In the genomic region with DNA sequence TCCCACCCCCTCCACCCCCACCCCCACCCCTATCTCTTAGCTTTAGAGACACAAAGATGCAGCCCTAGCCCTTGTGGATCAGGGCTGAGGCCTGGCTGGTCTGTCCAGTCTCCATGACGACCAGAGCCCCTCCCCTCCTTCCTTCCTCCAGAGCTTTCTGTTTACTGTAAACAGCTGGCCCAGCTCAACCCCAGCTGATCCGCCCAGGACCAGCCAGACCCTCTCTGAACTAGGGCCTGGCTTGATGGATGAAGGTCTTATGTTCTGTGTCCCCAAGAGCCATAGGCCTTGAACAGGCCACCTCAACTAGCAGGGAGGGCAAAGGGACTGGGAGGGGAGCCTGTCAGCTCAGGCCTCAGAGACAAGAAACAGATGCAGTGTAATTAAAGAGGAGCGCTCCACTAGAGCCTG, we compare ENCODE assay signal across 9 mouse cellular contexts. TPM values are rescaled to one million over a fixed set of nuclear protein-coding genes. Genes with fewer than 3 reads are reported as not detected.
A peak's percentile ranks its signal among the peaks of the same experiment; 100 is the strongest.
DNase-seq lines count a peak whose midpoint lies in the region; ATAC-seq and TF ChIP-seq lines count a peak whose summit lies in the region.
"Had no signal": no experiment of that assay in that cellular context is flagged by ENCODE, and none has a peak within 500 bp of the region (broad histone marks: within the 10 kb centered on the region; RNA-seq: fewer than 3 reads in every experiment).

No protein-coding gene starts in this region.

- H3K4me2 ChIP-seq in lung, postnatal 0 days (replicated peaks; ENCODE audit: low read depth, low read length) = no peak overlapping the region
- H3K4me2 ChIP-seq: limb, embryonic 15.5 days had no signal

- no peaks in the 10 kb centered on the region for H3K27me3 ChIP-seq in kidney, adult 2 months (replicated peaks; ENCODE audit: control insufficient read depth, insufficient read depth, low read length)
- H3K27me3 ChIP-seq in lung, postnatal 0 days (replicated peaks; ENCODE audit: insufficient read depth, low read length) = no peaks in the 10 kb centered on the region
- H3K27me3 ChIP-seq: limb, embryonic 15.5 days had no signal

- H3K36me3 ChIP-seq in kidney, adult 2 months (ENCODE audit: control insufficient read depth, insufficient read depth, low read length) = no peaks in the 10 kb centered on the region
- no peaks in the 10 kb centered on the region for H3K36me3 ChIP-seq in lung, postnatal 0 days (ENCODE audit: insufficient read depth, low read length)
- H3K36me3 ChIP-seq: limb, embryonic 15.5 days had no signal

- H3K4me1 ChIP-seq in kidney, adult 2 months (ENCODE audit: control insufficient read depth, insufficient read depth, low read length) = no peaks in the 10 kb centered on the region
- peaks cover 7% of the 10 kb centered on the region; the same call in 1 of the 2 replicates for H3K4me1 ChIP-seq in lung, postnatal 0 days (ENCODE audit: insufficient read depth, low read depth, low read length)

- no peak overlapping the region for H3K9ac ChIP-seq in lung, postnatal 0 days (replicated peaks; ENCODE audit: low read depth)
- H3K9ac ChIP-seq: limb, embryonic 15.5 days had no signal

- TF ChIP-seq CTCF in kidney, adult 2 months (conservative IDR thresholded peaks at IDR 0.05; ENCODE audit: insufficient read depth, insufficient read length, low read depth, low read length) = no peak
- TF ChIP-seq CTCF in lung, postnatal 0 days (IDR thresholded peaks at IDR 0.05) = no peak

- no peaks in the 10 kb centered on the region for H3K9me3 ChIP-seq in lung, postnatal 0 days (ENCODE audit: low read length)
- H3K9me3 ChIP-seq: limb, embryonic 15.5 days had no signal

- 0 out of 2 replicates have a peak overlapping the region, but pooled peaks have one; percentile 4 for H3K27ac ChIP-seq in kidney, adult 2 months (ENCODE audit: insufficient read depth, low read depth, low read length)
- peak overlapping the region; percentile 54; the same call in 1 of the 2 replicates for H3K27ac ChIP-seq in lung, postnatal 0 days (ENCODE audit: low read length)
- H3K27ac ChIP-seq: limb, embryonic 15.5 days had no signal

- no peak for TF ChIP-seq POLR2A in kidney, adult 2 months (IDR thresholded peaks at IDR 0.05; ENCODE audit: low read depth, low read length)

- peak; percentile 76 for DNase-seq in MN1 (ENCODE audit: low spot score)
- DNase-seq in embryo, embryonic 9.5 days (ENCODE audit: extremely low spot score) = peak; percentile 58
- DNase-seq in kidney, adult 2 months = peak; percentile 90
- peak; percentile 87 for DNase-seq in lung, postnatal 0 days (ENCODE audit: low spot score)
- no peak for DNase-seq in c-Kit-positive CD71-positive TER-119-positive erythroid progenitor cells, embryonic 14.5 days (ENCODE audit: low spot score)
- DNase-seq in layer of hippocampus, adult 9-11 months = no peak
- DNase-seq in testis, postnatal 14 days (ENCODE audit: low spot score) = no peak
- no peak for DNase-seq in left cerebral cortex, postnatal 36 days (ENCODE audit: low spot score in 2 of 2)

- intact Hi-C loops in left cerebral cortex, postnatal 36 days (cut with DNase I) = loop anchor here (5.0 kb wide), 1 partner anchor 32 kb away; no protein-coding TSS in a partner anchor

- TF ChIP-seq EP300 in lung, postnatal 0 days (IDR thresholded peaks at IDR 0.05) = peak; percentile 32; the same call in 1 of the 2 replicates

- 56% methylated on average over 3 of the region's 3 CpGs for WGBS in kidney, adult 2 months
- WGBS in lung, postnatal 0 days = 27% methylated on average over 3 of the region's 3 CpGs

- ATAC-seq in lung, postnatal 0 days = peak; percentile 65

- no peak overlapping the region for H3K4me3 ChIP-seq in kidney, adult 2 months (ENCODE audit: insufficient read depth, low read depth, low read length)
- H3K4me3 ChIP-seq in lung, postnatal 0 days (ENCODE audit: low read depth, low read length) = no peak overlapping the region
- H3K4me3 ChIP-seq: limb, embryonic 15.5 days had no signal

RNA-seq across cellular contexts. Expression of gene Vps18, which starts 16.3 kb away (rescaled TPM):
- polyA plus RNA-seq in kidney, adult 2 months (2012; rRNA removed) = 24.0 and 27.4 TPM in 2 replicates
- polyA plus RNA-seq in lung, postnatal 0 days (2015; fragmentation: Nextera tagmentation; extraction: Ambion mirVana) = 11.1 and 11.4 TPM in 2 replicates
- total RNA-seq in left cerebral cortex, postnatal 36 days (2021) = 10 to 100 TPM; 47.7 to 50.1 TPM

RNA-seq across cellular contexts. Expression of gene Dll4, which starts 20.8 kb away (rescaled TPM):
- polyA plus RNA-seq in kidney, adult 2 months (2012; rRNA removed) = 14.6 and 15.9 TPM in 2 replicates
- 22.7 and 25.9 TPM in 2 replicates for polyA plus RNA-seq in lung, postnatal 0 days (2015; fragmentation: Nextera tagmentation; extraction: Ambion mirVana)
- 1 to 10 TPM; 3.2 to 3.8 TPM for total RNA-seq in left cerebral cortex, postnatal 36 days (2021)

RNA-seq across cellular contexts. Expression of gene Rhov, which starts 33.7 kb away (rescaled TPM):
- 5.9 and 7.8 TPM in 2 replicates for polyA plus RNA-seq in kidney, adult 2 months (2012; rRNA removed)
- 3.0 and 3.1 TPM in 2 replicates for polyA plus RNA-seq in lung, postnatal 0 days (2015; fragmentation: Nextera tagmentation; extraction: Ambion mirVana)
- total RNA-seq in left cerebral cortex, postnatal 36 days (2021) = 10 to 100 TPM in 1 of 2 experiments, 1 to 10 TPM in 1; 7.9 to 10.9 TPM

RNA-seq across cellular contexts. Expression of gene Chac1, which starts 46.2 kb away (rescaled TPM):
- 2.0 and 2.2 TPM in 2 replicates for polyA plus RNA-seq in kidney, adult 2 months (2012; rRNA removed)
- 1.5 and 1.8 TPM in 2 replicates for polyA plus RNA-seq in lung, postnatal 0 days (2015; fragmentation: Nextera tagmentation; extraction: Ambion mirVana)
- 1 to 10 TPM; 8.2 to 8.9 TPM for total RNA-seq in left cerebral cortex, postnatal 36 days (2021)

Comparison
In these comparisons a context has a peak if more than half of its experiments do, and no peak if none do; other contexts are left out.
1. DNase-seq: peak in MN1 (single experiment), embryo, embryonic 9.5 days (single experiment), kidney, adult 2 months (single experiment) and lung, postnatal 0 days (single experiment); none in c-Kit-positive CD71-positive TER-119-positive erythroid progenitor cells, embryonic 14.5 days (single experiment), layer of hippocampus, adult 9-11 months (single experiment), testis, postnatal 14 days (single experiment) and left cerebral cortex, postnatal 36 days (0 of 2).